Mouse (Mus musculus) small intestine, adult 2 months (tissue): ENCODE measurements around the gene Tet1.

Source experiments
- CTCF ChIP-seq: fragments of 200-500 bp; IDR thresholded peaks from 2 replicates; pipeline ENCODE4 v1.5.1; 2012; ENCODE audit warnings: low read depth, mild to moderate bottlenecking, control low read depth, inconsistent platforms, low read length, moderate library complexity, mixed read lengths; ENCODE audit not compliant: insufficient replicate concordance, insufficient read length; ENCODE audit errors: extremely low read depth
- POLR2A ChIP-seq: fragments of 200-500 bp; IDR thresholded peaks from 2 replicates; pipeline ENCODE4 v1.6.1; 2012; ENCODE audit warnings: low read depth, mild to moderate bottlenecking, control low read depth, inconsistent platforms, low read length, moderate library complexity

GRCm38 (mm10) chr10:62902829-62903228 lies 6.0 kb downstream of the Tet1 start:
- no peak for TF ChIP-seq CTCF
- TF ChIP-seq POLR2A, result no peak
